Comparison of ENCODE assay signal across 7 mouse cellular contexts in the genomic region with DNA sequence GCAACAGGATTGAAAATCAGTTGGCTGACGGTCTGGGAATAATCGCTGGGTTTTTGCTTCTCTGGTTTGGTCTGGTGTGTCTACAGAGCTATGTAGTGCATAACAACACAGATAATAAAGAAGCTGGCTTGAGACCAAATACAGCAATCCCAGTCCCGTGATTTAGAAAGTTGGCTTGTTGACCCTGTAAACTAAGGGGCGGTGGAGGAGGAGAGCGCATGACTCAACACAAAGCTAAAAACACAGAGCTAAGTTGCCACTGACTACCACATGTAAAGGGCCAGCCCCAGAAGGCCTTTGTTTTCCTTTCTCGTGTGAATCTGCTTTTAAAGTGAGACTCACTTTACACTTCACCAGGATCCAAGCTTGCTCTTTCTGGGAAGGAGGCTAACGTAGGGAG. TPM values are rescaled to one million over a fixed set of nuclear protein-coding genes. Genes with fewer than 3 reads are reported as not detected.
DNase-seq lines count a peak whose midpoint lies in the region; ATAC-seq and TF ChIP-seq lines count a peak whose summit lies in the region.

No protein-coding gene starts in this region.

- no peaks in the 10 kb centered on the region for H3K36me3 ChIP-seq in kidney, postnatal 0 days (ENCODE audit: insufficient read depth, low read length)
- H3K36me3 ChIP-seq in midbrain, postnatal 0 days (ENCODE audit: insufficient read depth, low read length): no peaks in the 10 kb centered on the region

- TF ChIP-seq CTCF in kidney, postnatal 0 days (IDR thresholded peaks at IDR 0.05; ENCODE audit: low read depth): 0 out of 2 replicates have a peak, but pooled peaks have one; percentile 8
- no peak for TF ChIP-seq CTCF in midbrain, postnatal 0 days (IDR thresholded peaks at IDR 0.05)

- peaks cover 19% of the 10 kb centered on the region for H3K4me1 ChIP-seq in kidney, postnatal 0 days (replicated peaks; ENCODE audit: insufficient read depth, low read length)
- 0 out of 2 replicates have a peak, but pooled peaks cover 2% of the 10 kb centered on the region for H3K4me1 ChIP-seq in midbrain, postnatal 0 days (ENCODE audit: insufficient read depth, low read length)

- H3K9ac ChIP-seq in kidney, postnatal 0 days (ENCODE audit: low read depth, low read length): no peak overlapping the region
- no peak overlapping the region for H3K9ac ChIP-seq in midbrain, postnatal 0 days (replicated peaks; ENCODE audit: low read length, poor library complexity, severe bottlenecking)

- H3K9me3 ChIP-seq in kidney, postnatal 0 days (replicated peaks; ENCODE audit: low read length): no peaks in the 10 kb centered on the region
- no peaks in the 10 kb centered on the region for H3K9me3 ChIP-seq in midbrain, postnatal 0 days (ENCODE audit: low read length)

- no peak overlapping the region for H3K4me3 ChIP-seq in kidney, postnatal 0 days (replicated peaks; ENCODE audit: low read depth, low read length)
- no peak overlapping the region for H3K4me3 ChIP-seq in midbrain, postnatal 0 days (ENCODE audit: low read depth, low read length)

- ATAC-seq in kidney, postnatal 0 days (replicated peaks; ENCODE audit: low FRiP score, low read depth): 0 out of 2 replicates have a peak, but pooled peaks have one; percentile 5
- no peak for ATAC-seq in midbrain, postnatal 0 days (ENCODE audit: low FRiP score)

- no peaks in the 10 kb centered on the region for H3K27me3 ChIP-seq in kidney, postnatal 0 days (ENCODE audit: insufficient read depth, low read length)
- H3K27me3 ChIP-seq in midbrain, postnatal 0 days (ENCODE audit: insufficient read depth, low read length): no peaks in the 10 kb centered on the region

- H3K4me2 ChIP-seq in kidney, postnatal 0 days (ENCODE audit: low read length): no peak overlapping the region
- no peak overlapping the region for H3K4me2 ChIP-seq in midbrain, postnatal 0 days (ENCODE audit: low read depth, low read length, poor library complexity, severe bottlenecking)

- 18% methylated on average over 7 of the region's 7 CpGs for WGBS in kidney, postnatal 0 days
- 42% methylated on average over 7 of the region's 7 CpGs for WGBS in midbrain, postnatal 0 days

- peak; percentile 21 to 23 for DNase-seq in CD8-positive naive resting alpha-beta T cell, adult 2 months (ENCODE audit: low read depth in 2 of 2, low spot score in 2 of 2)
- peak; percentile 61 for DNase-seq in MN1 (ENCODE audit: low spot score)
- DNase-seq in heart, adult 8-10 months (ENCODE audit: low spot score): peak; percentile 83
- peak; percentile 90 for DNase-seq in kidney, postnatal 0 days (ENCODE audit: low spot score)
- peak; percentile 74 for DNase-seq in midbrain, postnatal 0 days (ENCODE audit: low spot score)
- DNase-seq in spleen, postnatal 10 days (ENCODE audit: low spot score in 2 of 2): no peak
- DNase-seq in layer of hippocampus, adult 9-11 months: no peak

- peak overlapping the region; percentile 68 for H3K27ac ChIP-seq in kidney, postnatal 0 days
- H3K27ac ChIP-seq in midbrain, postnatal 0 days (ENCODE audit: low read depth, low read length): peak overlapping the region; percentile 48; the same call in 1 of the 2 replicates

RNA-seq across cellular contexts. Expression of gene Itm2b, which starts 3.5 kb away (rescaled TPM):
- total RNA-seq in heart, adult 8-10 months (2022): 100 to 1,000 TPM; 747 to 855 (median 798) TPM
- polyA plus RNA-seq in kidney, postnatal 0 days (2015; fragmentation: Nextera tagmentation; extraction: Ambion mirVana): 1,975 and 1,980 TPM in 2 replicates
- total RNA-seq in midbrain, postnatal 0 days (2014; rRNA removed): 381 and 427 TPM in 2 replicates
- 855 and 913 TPM in 2 replicates for polyA plus RNA-seq in midbrain, postnatal 0 days (2015; fragmentation: Nextera tagmentation; extraction: Ambion mirVana)

Comparison
In these comparisons a context has a peak if more than half of its experiments do, and no peak if none do; other contexts are left out.
1. DNase-seq: peak in CD8-positive naive resting alpha-beta T cell, adult 2 months (2 of 2), MN1 (single experiment), heart, adult 8-10 months (single experiment), kidney, postnatal 0 days (single experiment) and midbrain, postnatal 0 days (single experiment); none in spleen, postnatal 10 days (0 of 2) and layer of hippocampus, adult 9-11 months (single experiment).